Mouse (Mus musculus) B cell, adult 2 months (primary cell): ENCODE data around the gene Tbc1d1.
A peak's percentile ranks its signal among the peaks of the same experiment; 100 is the strongest.

Experiments
- DNase-seq, 2 experiments: peaks; one replicate each; pipeline ENCODE4 v3.0.0; 2022

Tbc1d1 gene

DNA sequence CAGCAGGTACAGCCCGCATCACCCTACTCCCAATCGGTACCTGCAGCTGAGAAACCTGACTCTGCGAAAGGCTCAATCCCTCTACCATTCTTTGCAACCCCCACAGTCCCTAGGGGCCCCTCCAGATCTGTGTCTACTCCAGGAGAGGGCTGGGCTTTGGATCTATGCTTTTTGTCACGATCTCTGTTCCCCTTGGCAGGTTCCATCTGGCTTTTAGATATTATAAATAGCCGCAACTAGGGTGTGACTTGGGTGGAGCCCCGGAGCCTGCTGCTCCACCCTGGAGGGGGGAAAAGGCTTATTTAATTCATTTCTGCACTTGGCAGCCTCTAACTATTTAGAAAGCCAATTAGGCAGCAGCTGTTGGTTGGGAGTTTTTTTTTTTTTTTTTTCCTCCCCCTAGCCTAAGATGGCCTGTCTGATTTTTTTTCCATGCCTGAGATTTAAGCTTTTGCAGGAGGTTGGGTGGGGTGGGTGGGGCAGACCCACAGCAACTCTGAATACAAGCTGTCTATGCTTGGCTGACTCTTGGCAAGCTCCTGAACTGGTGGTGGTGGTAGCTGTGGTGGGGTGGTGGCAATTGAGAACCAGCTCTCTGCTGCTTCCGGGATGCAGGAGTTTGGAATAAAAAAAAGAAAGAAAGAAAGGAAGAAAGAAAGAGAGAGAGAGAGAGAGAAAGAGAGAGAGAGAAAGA, 208.5 kb downstream of the Tbc1d1 start:
- peak; percentile 15 to 29 for DNase-seq

DNA sequence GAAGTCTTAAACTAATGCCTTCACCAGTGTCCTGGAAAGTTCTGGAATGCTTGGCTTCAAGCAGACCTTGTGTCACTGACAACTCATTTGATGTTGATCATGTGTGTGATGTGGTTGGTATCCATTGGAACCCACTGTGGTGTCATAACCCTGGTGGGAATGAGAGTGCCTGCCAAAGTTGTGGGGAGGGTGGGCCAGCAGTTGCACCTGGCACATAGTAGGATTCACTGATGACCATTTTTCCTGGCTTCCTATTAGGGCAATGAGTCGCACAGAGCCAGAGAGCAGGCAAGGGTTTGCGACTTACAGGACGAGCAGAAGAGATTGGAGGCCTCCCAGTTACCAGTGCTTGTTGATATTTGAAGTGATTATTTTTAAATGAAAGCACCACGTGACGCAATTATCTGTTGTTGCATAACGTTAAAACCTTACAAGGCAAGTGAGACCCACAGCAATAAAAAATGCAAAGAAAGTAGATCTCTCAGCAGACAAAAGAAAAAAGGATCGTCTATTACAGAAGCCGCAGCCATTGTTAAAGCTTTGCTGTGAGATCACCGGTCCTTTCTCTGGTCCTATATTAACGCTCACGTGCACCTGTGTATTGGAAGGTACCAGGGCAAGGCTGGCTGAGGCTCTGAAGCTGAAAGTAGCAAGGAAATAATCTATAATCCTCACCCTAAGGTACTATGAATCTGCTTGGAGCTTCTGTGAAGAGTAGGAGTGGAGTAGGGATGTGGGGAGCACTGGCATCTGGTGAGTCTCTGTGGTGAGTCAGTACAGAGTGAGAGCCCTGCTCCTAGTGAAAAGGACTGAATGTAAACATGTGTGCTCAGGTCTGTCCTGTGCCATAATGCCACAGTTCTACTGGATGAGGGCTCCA, 209.3 kb downstream of the Tbc1d1 start:
- no peak for DNase-seq

DNA sequence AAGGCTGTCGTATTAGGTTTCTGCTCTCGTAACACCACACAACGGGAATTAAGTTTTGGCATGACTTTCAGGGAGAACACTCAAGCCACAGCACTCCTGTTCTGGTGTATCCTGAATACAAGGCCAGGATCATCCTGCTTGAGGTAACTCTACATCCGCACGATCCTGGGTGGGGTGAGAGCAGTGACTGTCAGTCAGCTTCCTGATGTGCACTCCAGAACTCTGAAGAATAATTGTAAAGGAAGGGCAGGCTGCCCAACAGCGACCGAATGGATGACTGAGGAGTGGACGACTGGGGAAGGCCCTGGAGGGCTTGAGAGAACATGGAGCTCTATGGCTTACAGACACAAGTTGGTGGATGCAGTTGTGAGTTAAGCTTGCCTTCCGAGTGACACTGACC, 210.0 kb downstream of the Tbc1d1 start:
- DNase-seq: no peak

DNA sequence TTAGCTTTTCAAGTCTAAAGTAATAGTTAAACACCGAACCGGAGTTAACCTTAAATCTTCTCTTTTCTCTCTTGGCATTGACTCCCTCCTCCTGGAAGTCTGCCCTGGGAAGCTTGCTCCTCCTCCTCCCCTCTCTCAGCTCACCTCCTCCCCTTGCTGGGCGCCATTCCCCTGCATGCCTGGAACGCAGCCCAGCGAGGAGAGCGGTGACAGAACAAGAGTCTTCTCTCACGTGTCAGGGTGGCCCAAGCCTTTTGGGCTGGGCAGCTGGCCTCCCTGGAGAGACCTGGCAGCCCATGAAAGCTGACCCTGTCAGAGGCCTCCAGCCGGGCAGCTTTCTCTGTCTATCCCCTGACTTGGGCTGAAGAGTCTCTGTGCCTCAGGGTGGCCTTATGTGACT, 211.3 kb downstream of the Tbc1d1 start:
- DNase-seq: no peak

DNA sequence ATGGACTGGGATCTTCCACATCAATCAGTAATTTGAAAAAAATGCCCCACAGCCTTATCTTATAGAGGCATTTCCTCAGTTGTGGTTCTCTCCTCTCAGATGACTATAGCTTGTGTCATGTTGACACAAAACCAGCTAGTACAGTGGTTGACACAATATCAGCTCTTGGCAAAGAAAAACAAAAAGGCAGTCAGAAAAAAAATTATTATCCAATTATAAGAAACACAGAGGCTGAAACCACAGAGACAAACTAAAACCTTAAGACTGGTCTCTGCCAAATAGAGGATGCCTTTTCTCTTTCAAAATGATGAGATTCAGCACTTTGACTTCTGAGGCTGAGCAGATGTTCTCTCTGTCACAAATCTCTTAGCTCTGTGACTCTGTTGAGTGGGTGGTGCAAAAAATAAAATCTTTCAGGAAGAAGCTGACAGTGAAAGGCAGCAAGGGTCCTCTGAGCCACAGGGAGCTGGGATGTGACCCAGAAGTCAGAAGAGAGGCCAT, 215.3 kb downstream of the Tbc1d1 start:
- no peak for DNase-seq

DNA sequence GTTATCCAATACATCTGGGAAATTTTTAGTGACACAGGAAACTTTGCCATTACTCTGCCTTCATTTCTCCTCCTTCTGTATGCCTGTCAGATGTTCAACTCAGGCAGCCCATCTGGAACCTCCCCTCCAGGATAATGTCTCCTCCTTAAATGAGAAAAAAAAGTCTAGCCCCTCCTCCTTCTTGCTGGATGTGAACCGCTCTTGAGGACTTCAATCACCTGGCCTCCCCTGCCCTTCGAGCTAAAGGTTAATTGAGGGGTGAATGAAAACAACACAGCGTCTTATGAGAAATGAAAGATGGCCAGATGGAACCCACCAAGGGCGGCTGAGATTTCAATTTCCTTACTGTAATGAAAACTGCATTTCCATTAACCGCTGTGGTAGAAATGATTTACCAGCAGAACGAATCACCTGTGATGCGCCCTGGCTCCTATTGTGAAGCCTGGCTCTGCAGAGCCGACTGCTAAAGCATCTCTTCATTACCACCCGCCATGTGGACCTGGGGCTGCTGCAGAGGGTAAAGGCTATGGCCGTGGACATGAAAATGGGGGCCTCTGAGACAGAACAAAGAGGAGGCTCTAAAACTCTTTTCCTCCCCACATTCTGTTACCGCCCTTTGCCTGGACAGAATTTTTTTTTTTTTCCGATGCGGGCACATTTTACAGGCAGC, 216.3 kb downstream of the Tbc1d1 start:
- no peak for DNase-seq

DNA sequence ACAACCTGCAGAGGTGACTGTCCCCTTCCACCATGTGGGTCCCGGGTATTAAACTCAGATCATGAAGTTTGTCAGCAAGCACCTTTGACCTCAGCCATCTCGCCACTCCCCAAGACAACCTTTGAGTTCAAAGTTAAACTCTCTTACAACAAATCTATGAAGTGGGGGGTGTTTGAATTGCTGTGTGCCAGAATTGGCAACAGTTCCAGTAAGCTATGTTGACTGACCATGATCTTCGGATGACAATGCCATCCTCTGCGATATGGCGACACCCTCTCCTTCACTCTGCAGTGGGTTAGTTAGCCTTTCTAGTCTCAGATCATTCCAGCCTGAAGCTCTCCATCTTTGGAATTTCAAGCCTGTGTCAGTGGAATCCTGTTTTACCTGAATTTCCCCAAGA, 217.6 kb downstream of the Tbc1d1 start:
- DNase-seq: no peak

DNA sequence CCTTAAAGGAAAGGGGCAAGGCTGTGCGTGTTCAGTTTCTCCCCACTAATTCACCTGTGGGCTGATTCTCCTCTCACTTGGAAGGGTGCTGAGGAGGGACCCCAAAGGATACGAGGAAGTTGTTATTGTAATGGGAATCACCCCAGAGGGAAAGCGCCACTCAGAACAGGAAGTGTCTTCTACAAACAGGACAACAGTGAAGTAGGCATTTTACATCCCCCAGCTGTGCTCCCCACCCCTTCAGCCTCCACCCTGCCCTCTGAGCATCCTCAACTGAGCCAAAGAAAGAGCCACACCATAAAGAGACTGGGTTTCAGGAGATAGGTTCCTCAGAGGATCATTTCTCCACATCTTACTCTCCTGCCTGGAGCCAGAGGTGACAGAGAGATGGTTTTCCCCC, 219.7 kb downstream of the Tbc1d1 start:
- DNase-seq: peak in 1 of 2 experiments; percentile 27

DNA sequence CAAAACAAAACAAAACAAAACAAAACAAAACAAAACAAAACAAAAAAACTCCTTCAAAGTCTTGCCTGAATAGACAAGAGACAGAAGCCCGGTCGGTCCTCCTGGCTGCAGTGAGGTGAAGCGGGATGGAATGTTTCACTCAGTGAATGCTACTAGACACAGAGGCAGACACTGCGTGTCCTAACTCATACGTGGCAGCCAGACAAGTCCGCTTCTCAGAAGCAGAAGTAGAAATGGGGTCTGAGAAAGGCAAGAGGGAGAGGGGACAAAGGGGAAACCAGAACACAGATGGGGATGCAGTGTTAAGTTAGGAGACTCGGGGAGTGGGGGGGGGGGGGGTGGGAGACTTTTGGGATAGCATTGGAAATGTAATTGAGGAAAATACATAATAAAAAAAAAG, 220.4 kb downstream of the Tbc1d1 start:
- peak; percentile 38 to 47 for DNase-seq

DNA sequence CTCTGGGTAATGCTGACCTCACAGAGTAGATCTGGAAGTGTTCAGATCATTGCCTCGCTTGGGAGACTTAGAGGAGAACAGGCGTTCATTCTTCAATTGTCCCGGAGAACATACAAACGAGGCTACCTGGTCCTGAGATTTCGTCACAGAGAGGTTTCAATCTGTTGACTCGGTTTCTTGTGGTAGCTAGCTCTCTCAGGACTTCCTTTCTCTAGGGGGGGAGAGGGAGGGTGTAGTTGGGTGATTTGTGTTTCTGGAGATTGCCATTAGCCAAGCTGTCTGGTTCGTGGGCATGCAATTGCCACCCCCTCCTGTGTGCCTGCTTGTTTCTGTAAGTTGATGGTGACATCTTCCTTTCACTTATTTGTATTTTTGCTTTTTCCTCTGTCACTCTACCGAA, 221.6 kb downstream of the Tbc1d1 start:
- peak in 1 of 2 experiments; percentile 40 for DNase-seq

DNA sequence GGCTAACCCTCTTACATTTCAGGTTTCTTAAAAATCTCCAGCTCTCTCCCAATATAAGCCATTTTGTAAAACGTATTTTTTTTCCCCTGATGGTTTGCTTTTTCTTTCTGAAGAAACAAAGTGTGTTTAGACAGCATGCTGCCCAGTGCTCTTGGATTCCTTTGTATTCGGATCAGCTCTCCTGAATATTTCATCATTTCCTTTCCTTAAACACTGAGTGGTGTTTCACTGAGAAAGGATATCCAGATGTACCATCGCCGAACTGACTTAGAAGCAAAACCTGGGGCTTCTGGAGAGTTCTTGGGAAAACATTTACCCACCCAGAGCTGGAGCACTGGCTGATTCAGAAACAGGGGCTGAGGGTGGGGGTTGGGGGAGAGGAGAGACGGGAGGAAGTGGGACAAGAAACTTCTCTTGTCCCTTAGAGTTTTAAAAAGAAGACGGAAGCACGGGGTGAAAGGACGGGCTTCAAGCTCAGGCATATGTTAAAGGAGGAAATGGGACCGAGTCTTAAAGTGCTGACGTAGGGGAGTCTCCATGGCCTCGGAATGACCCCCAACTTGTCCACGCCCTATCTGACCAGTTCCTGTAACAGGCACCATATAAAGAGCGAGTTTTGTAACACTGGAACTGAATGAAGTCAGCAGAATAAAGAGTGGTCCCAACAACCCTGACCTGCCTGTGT, 222.6 kb downstream of the Tbc1d1 start:
- peak; percentile 42 for DNase-seq

DNA sequence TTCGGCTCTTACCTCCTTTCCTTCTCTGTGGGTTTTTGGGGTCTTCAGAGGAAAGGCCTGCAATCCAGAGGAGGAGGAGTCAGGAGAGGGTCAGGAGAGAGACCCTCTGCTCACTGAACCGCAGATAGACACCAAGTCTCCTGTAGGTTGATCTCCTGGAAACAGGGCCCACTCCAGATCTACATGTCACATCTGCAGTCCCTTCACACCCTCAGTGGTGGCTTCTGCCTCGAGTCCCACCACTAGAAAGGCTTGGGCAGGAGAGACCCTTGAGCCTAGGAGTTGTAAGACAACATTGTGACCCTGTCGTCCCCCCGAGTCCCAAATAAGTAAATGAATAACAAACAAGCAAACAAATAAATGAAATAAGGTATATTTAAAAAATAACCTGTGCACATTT, 223.7 kb downstream of the Tbc1d1 start:
- DNase-seq: no peak

DNA sequence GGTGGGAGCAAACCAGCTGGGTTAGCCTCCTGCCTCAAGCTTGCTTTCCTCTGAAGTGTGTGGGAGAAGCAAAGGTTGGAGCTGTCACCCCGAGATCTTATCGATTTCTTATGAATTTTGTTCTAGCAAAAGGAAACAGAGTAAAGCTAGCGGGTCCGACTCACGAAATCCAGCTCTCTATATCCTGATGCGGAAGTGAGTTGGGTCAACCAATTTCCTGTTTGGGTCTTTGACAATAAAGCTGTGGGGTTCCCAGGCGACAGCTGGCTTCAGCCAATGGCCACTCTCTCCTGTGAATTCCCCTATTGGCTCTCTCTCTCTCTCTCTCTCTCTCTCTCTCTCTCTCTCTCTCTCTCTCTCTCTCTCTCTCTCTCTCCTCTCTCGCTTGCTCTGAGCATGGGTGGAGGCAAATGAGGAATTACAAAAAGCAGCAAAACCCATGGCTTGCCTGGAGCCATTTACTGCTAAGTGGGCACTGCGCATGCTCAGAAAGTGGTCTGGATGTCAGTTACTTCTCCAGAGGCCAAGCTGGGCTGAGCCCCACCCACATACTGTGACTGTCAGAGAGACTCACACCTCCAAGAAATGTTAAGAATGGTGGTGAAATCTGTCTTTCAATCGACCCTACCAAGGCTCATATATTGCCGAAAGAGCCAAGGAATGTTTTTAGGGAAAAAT, 224.7 kb downstream of the Tbc1d1 start:
- peak; percentile 50 to 54 for DNase-seq

DNA sequence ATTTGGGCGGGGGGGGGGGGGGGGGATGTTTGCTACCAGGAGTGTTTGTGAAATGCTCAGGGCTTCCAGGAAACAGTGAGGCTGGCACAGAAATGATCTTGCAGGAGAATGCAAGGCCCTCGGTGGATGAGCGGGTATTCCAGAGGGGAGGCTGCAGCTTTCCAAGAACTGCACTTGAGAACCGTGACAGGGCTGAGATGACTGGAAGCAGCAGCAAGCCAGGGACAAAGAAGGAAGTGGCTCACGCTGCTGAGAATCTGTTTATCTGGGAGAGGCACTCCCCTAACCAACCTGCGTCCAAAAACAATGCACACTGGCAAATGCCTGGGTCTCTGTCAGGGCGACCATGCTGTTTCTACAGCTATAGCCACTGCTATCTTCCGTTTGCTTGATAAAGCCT, 225.4 kb downstream of the Tbc1d1 start:
- no peak for DNase-seq

DNA sequence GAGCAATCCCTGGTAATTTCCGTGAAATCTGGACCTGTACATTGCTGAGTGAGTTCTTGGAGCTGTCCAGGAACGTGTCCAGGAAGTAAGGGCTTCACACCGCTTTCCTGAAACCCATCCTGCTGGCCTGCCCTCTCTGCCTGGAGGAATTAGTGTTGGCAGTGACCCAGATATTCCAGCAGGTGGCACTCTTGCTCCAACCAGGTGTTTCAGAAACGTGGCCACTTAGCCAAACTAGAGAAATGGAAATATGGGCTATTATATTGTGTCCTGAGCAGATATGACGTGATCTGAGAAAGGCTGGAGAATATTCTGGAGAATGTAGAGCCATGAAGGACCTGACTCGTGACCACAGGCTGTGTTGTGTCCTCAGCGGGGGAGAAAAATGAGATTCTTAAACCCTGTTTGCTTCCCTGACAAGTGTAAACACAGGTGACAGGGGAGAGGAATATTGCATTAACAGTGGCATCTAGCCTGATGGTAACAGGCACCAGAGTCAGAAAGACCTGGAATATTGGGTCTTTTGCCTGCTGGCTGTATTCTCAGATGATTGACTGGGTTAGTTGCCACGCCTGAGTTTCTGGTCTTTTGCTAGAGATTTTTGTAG, 226.4 kb downstream of the Tbc1d1 start:
- peak; percentile 84 to 86 for DNase-seq

DNA sequence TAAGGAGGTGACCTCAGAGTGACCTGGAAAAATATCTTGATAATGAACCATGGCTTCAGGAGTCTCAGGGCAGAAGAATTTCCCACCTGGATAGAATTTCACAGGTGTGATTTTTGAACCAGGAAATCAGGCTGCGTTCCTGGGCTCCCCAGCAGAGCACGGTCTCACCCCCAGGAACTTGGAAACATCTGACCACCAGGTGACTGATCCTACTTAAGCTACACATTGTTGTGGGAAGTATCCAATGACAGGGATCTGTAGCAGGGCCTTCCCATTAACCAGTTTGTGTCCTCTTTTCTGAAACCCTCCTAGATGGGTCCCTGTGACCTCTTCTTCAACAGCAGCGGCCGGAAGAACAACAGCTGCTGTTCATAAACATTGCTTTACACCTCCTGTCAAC, 227.1 kb downstream of the Tbc1d1 start:
- no peak for DNase-seq

DNA sequence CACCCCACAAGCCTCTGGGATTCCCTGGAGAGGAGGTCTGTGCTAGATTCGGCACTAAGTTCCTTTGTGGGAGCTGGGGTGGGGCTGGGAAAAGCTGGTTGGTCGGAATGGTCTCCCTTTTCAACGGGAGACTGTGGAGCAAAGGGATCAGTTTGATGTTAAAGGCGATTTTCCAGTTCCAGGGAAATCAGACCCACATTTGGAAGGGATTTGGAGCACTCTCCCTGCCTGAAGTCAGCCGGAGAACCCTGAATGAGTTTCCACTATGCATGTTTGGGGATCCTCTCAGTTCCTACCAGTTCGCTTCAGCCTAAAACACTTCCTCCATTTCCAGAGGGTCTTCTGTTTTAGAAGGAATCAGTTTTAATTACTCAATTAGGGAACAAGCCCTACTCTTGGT, 228.4 kb downstream of the Tbc1d1 start:
- DNase-seq: no peak

DNA sequence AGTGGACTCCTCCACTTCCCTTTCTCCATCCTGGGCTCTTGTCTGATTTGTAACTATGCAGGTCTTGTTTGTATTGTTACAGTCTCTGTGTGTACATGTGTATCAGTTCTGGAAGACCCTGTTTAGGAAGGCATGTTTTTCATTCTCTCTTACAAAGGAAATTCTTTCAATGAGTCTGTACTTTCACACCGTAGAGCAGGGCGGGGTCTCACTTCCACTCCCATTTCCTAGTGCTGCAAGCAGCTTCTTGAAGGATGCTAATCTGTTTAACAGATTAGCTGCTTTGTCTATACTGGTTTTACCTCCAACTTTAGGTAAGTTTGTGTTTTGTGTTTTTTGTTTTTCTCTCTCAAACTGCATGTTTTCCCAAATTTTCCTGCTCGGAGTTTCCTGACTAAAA, 230.9 kb downstream of the Tbc1d1 start:
- DNase-seq: no peak

DNA sequence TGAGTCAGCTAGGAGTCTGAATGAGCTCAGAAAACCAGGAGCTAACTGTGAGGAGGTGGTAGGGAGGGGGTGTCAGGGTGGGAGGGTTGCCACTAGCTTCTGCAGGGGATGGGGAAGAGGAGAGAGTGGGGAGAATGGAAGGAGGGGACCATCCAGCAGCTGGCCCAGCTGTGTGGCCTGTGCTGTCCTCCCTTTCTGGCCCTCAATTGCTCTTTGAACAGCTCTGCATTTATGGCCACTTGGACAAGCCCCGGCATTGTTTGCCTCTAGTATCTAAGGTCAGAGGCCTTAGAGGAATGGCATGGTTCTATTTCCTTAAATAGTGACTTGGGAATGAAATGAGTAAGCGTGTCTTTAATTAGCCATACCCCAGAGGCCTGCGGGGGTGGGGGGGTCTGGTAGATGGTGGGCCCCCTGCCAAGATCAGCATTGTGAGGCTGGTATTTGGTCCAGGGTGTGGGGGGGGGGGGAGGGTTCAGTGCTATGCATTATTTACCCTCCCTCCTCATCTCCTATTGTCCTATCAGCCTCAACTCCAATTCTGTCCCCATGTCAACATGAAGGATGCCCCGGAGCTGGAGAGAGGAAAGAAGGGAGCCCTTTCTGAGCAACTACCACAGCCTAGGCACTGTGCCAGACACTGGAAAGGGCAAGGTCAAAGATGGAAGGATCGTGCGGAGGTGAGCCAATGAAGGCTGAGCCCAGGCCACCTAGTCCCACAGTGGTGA, 233.3 kb downstream of the Tbc1d1 start:
- DNase-seq: no peak

DNA sequence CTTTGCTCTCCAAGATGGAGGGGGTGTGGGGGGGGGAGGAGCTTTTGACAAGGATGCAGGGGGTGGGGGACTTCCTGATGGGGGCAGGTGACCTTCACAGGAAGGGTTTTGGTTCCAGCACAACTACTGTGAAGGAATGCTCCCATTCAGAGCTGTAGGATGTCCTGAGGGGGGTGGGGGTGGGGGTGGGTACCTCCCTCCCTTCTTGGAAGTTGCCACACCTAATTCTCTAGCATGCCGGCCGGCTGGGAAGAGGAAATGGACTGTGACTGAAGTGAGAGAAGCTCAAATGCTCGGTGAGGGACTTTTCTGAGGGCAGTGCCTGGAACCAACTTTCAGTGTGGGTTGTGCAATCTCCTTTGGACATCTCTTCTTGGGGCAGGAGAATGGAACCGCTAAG, 235.2 kb downstream of the Tbc1d1 start:
- no peak for DNase-seq

DNA sequence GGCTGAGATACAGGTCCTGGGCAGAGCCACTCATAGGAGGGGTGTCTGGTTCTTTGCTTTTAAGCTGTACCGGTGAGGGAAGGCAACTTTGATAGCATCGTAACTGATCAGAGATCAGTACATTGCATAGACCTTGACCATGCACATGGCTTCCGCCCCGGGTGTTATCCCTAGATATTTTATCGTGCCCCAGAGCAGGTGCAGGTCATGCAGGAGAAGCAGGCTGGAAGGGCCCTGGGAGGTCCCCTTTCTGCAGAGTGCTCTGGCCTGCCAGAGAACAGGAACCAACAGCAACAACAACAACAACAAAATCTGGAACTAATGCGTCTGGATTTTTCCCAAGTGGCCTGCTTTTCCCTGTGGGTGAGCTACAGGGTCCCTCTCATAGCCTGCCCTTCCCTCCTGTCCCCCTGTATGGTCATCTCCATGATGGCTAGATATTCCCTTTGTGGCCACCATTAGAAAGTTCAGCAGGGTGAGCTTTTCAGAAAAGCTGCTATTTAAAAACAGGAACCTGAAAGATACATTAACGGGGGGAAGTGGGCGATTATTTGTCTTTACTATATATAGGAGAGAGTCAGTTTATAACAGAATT, 236.4 kb downstream of the Tbc1d1 start:
- peak; percentile 53 to 58 for DNase-seq
